Mouse (Mus musculus): ENCODE data around the gene Dnaja2.

DNA sequence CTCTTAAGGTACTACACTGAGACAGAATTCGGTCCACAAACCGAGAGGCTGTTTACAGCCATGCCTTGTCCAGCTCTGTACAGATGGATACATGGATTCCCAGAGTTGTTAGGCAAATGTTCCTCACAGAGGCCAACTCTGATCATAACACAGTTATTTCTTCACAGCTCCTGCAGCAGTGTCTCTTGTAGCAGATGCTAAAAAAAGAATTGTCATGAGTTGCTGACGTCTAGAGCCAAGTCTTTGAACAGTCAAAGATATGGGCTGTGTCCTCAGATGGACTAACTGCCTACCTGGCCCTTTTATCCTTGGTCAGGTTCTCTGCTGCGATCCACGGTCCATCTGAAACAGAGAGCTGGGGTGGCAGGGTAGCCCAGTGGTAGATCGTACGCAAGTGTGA lies 31.1 kb downstream of the Dnaja2 start:
- no peak for TF ChIP-seq ZC3H11A (IDR thresholded peaks at IDR 0.05; ENCODE audit: borderline replicate concordance, low read depth, low read length)
- TF ChIP-seq HCFC1 (IDR thresholded peaks at IDR 0.05; ENCODE audit: borderline replicate concordance, insufficient read depth, low read length) = no peak
- TF ChIP-seq CHD2 (IDR thresholded peaks at IDR 0.05; ENCODE audit: low read depth, low read length) = no peak
- no peak for TF ChIP-seq MAFK (IDR thresholded peaks at IDR 0.05; ENCODE audit: insufficient read depth, low read depth, low read length)
- TF ChIP-seq ZNF384 (IDR thresholded peaks at IDR 0.05; ENCODE audit: low read depth, low read length) = no peak

Data from ES-E14 (cell line).